Mouse (Mus musculus): ENCODE results near the gene Polr3c. TPM values are rescaled to one million over a fixed set of nuclear protein-coding genes. Genes with fewer than 3 reads are reported as not detected.

Gene Polr3c
- 8.6 and 9.4 TPM in 2 replicates for polyA plus RNA-seq (2012)

GRCm38 (mm10) chr3:96727343-96727827 is at the start of gene Polr3c, which contains the start of gene Rnf115:
Polr3c (minus strand) TSS chr3:96727628.
Rnf115 (plus strand) TSS chr3:96727664.

GRCm38 (mm10) chr3:96707903-96708683 is 19.3 kb downstream of the Polr3c start, which contains the start of gene Nudt17:
Nudt17 (minus strand) TSS chr3:96708562.

DNA sequence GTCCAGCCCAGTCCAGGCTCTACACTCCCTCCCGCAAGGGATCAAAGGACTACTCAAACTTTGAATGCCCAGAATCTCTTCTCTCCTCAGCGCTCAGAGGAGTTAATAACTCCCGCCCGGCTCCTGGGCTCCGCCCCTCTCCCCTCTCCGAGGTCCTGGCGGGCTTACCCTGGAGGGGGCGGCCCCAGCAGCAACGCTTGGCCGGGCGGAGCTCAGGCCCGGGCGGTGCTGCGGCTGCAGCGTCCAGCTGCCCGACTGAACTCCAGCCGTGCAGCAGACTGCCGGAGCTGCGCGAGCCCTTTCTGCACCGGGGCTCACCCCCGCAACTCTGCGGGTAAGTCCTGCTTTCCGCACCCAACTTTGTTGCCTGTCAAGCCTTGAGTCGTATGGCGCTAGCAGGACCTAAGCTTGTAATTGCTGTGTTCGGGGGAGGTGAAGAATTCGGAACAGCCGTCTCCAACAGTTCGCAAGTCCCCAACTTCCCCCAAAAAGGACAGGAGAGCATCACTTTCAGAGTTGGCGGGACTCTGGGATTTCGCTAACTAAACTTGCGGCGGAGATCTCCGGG is 31.1 kb downstream of the Polr3c start, which contains the start of gene Pias3:
Gene Pias3 (plus strand): TSS at position 187 of the 568 bp plus-strand sequence.

DNA sequence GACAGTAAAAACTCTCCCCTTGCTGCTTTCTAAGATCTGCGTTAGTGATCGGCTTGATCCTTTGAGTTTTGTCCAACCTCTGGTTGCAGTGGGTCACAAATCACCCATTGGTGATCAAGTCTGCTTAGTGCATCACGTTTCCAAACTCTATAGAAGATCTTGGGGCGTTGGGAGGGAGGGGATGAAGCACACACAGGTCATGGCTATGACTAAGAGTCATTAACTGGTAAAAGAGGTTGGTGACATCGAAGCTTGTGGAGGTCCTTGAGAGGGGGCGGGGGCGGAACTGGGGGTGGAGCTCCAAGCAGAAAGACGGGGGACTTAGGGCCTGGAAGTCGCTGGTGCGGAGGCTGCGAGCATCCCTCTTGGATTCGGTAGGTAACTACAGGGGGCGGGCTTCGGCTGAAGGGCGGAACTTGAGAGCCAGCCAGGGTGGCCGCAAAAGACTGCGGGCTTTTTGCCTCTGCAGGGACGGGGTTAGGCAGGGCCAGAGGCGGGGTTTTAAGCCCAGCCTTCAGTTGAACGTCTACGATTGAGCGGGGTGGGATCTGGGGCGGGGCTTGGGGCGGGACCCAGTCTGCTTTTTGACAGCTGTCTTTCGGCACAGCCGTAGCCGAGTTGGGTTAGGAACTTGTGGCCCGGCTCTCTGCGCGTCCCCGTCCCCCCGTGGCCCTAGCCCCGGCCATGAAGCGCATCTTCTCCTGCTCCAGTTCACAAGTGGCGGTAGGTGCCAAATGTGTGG is 57.5 kb downstream of the Polr3c start, which contains the start of gene Ankrd35:
Gene Ankrd35 (plus strand): TSS at position 405 of the 742 bp plus-strand sequence.

Other genes with a start within 250 kb of the Polr3c start
- gene Hfe2, start 202.5 kb downstream of the Polr3c start, polyA plus RNA-seq (2012), result not detected in 2 replicates
- 21.2 and 27.8 TPM in 2 replicates for gene Txnip, start 169.7 kb downstream of the Polr3c start, polyA plus RNA-seq (2012)
- gene Gm16253, start 150.6 kb downstream of the Polr3c start, polyA plus RNA-seq (2012), result not detected in 2 replicates
- gene Polr3gl, start 133.4 kb downstream of the Polr3c start, polyA plus RNA-seq (2012), result 13.9 and 21.4 TPM in 2 replicates
- gene Ankrd34a, start 131.0 kb downstream of the Polr3c start, polyA plus RNA-seq (2012), result 0.02 and 0.05 TPM in 2 replicates
- 0.32 and 0.78 TPM in 2 replicates for gene Lix1l, start 126.5 kb downstream of the Polr3c start, polyA plus RNA-seq (2012)
- 101 and 117 TPM in 2 replicates for gene Rbm8a, start 97.7 kb downstream of the Polr3c start, polyA plus RNA-seq (2012)
- gene Pex11b, start 92.3 kb downstream of the Polr3c start, polyA plus RNA-seq (2012), result 2.3 and 3.6 TPM in 2 replicates
- gene Gm42957, start 92.2 kb downstream of the Polr3c start, polyA plus RNA-seq (2012), result 0.07 and 0.15 TPM in 2 replicates
- 0.28 and 0.50 TPM in 2 replicates for gene Itga10, start 82.0 kb downstream of the Polr3c start, polyA plus RNA-seq (2012)
- gene Ankrd35, start 57.5 kb downstream of the Polr3c start, polyA plus RNA-seq (2012), result 0.10 and 0.14 TPM in 2 replicates
- gene Pias3, start 31.2 kb downstream of the Polr3c start, polyA plus RNA-seq (2012), result 22.1 and 22.6 TPM in 2 replicates
- gene Nudt17, start 19.1 kb downstream of the Polr3c start, polyA plus RNA-seq (2012), result 0.59 and 0.76 TPM in 2 replicates
- gene Rnf115, start within 50 bp of the Polr3c start, polyA plus RNA-seq (2012), result 22.9 and 25.3 TPM in 2 replicates
- 0.03 and 0.04 TPM in 2 replicates for gene Pdzk1, start 101.7 kb upstream of the Polr3c start, polyA plus RNA-seq (2012)
- gene Cd160, start 101.7 kb upstream of the Polr3c start, polyA plus RNA-seq (2012), result 0.99 and 1.0 TPM in 2 replicates
- 0.01 and 0.19 TPM in 2 replicates for gene Gja5, start 177.1 kb upstream of the Polr3c start, polyA plus RNA-seq (2012)
- gene Gpr89, start 177.7 kb upstream of the Polr3c start, polyA plus RNA-seq (2012), result 1.9 and 2.3 TPM in 2 replicates
- gene Gja8, start 198.4 kb upstream of the Polr3c start, polyA plus RNA-seq (2012), result not detected in 2 replicates

Data from megakaryocyte-erythroid progenitor cell, adult 5 weeks (primary cell).